Mouse (Mus musculus): ENCODE measurements at regions not wholly inside any gene's neighbourhood (a gene's known extent, or its start where the extent isn't known, plus 50 kb on each side); places are given as distances from the start of the nearest gene placed in this dataset.
"Not testable (repeated sequence)": the region's sequence is repeated elsewhere in the genome, so short reads cannot be mapped to it uniquely, and the experiment has no call there.

DNA sequence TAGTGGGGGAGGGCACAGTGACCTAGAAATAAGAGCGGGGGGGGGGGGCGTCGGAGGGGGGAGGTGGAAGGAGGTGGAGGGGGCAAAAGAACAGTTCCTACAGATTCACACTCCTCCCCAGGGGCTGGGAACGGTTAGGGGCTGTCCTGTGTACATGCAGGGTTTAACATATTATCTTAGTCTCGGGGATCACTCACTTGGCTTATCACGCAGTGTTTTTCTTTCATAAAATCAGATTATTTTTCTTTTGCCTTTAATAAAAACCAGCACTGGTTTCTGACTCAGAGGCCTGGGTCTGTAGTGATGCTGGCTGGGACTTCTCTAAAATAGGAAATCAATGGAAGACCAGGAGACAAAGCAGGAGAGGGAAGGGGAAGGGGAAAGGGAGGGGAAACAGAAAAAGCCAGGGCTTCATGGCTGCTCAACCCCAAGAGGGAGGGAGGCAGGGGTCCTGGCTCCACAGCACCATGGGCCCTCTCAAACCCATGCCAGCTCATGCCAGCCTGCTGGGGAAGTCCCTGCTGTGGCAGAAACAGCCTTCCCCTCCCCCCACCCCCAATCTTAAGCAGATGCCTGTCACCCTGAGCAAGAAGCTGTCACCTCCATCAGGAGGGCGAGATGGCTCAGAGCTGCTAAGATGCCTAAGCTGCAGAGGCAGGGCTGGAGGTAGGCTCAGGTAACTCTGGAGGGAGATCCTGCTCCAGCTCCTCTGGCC is 108.3 kb upstream of the Syt13 start:
- TF ChIP-seq CTCF (IDR thresholded peaks at IDR 0.05; ENCODE audit: low read depth) = no peak

DNA sequence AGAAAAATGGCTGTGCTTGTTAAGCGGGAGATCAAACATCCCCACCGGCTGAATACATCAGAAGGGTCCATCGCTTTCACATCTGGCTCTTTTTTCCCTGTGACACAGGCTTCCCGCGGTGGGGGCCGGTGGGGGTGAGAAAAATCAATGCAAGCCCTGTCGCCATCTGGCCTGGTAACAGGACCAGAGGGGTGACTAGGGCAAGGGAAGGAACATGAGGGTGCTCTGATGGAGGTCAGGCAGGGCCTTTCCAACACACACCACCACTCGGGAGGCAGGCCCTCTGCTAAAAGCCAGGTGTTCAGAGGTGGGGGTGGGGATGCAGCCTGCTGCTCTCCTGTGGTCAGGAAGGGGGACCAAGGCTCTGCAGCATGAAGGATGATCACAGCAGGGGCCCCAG is 107.5 kb upstream of the Syt13 start:
- Histone ChIP-seq H3K4me3 (ENCODE audit: low read depth, low read length) (no peak overlapping the region), H3K27me3 (replicated peaks; ENCODE audit: control insufficient read depth, insufficient read depth, low read length) (no peaks in the 10 kb centered on the region; the same call in 1 of the 2 replicates), H3K9ac (ENCODE audit: low read depth, low read length) (no peak overlapping the region), H3K27ac (ENCODE audit: low read depth, low read length) (no peak overlapping the region), H3K4me1 (replicated peaks; ENCODE audit: control insufficient read depth, insufficient read depth, low read length) (no peaks in the 10 kb centered on the region), H3K36me3 (ENCODE audit: control insufficient read depth, insufficient read depth) (no peaks in the 10 kb centered on the region), H3K4me2 (replicated peaks; ENCODE audit: low read depth) (no peak overlapping the region), H3K9me3 (ENCODE audit: control insufficient read depth) (no peaks in the 10 kb centered on the region)
- ATAC-seq = no peak
- TF ChIP-seq CTCF (IDR thresholded peaks at IDR 0.05; ENCODE audit: low read depth) = no peak
- WGBS = 17% methylated on average over 8 of the region's 8 CpGs

More for the DNA sequence above, 108.3 kb upstream of the Syt13 start:
- no peaks in the 10 kb centered on the region for H3K4me1 ChIP-seq (replicated peaks; ENCODE audit: control insufficient read depth, insufficient read depth, low read length)
- H3K4me3 ChIP-seq (ENCODE audit: low read depth, low read length) = no peak overlapping the region
- no peaks in the 10 kb centered on the region for H3K36me3 ChIP-seq (ENCODE audit: control insufficient read depth, insufficient read depth)
- H3K9ac ChIP-seq (ENCODE audit: low read depth, low read length) = no peak overlapping the region
- no peak overlapping the region for H3K27ac ChIP-seq (ENCODE audit: low read depth, low read length)
- no peaks in the 10 kb centered on the region for H3K9me3 ChIP-seq (ENCODE audit: control insufficient read depth)
- no peak overlapping the region for H3K4me2 ChIP-seq (replicated peaks; ENCODE audit: low read depth)
- no peak for ATAC-seq
- no peaks in the 10 kb centered on the region for H3K27me3 ChIP-seq (replicated peaks; ENCODE audit: control insufficient read depth, insufficient read depth, low read length)
- WGBS = 18% methylated on average over 5 of the region's 7 CpGs

DNA sequence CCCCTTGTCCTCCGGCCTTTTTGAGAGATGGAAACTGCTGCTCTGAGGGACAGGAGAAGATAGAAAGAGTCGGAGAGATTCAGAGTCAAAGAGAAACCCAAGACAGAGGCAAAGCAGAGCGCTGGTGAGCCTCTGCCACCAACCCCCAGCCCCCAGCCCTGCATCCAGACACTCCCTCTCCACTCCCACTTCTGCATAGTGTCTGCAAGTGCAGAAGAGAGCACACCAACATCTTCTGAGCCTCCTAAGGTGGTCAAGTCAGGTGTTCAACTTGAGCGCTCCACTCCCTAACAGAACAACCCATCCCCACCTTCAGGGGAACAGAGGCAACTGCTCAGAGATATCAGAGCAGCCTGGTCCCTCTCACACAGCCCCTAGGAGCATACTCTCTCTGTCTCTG is 106.8 kb upstream of the Syt13 start:
- 67% methylated on average over 4 of the region's 4 CpGs for WGBS
- Histone ChIP-seq H3K27ac (ENCODE audit: low read depth, low read length) (no peak overlapping the region), H3K27me3 (replicated peaks; ENCODE audit: control insufficient read depth, insufficient read depth, low read length) (no peaks in the 10 kb centered on the region; the same call in 1 of the 2 replicates), H3K9ac (ENCODE audit: low read depth, low read length) (no peak overlapping the region), H3K36me3 (ENCODE audit: control insufficient read depth, insufficient read depth) (no peaks in the 10 kb centered on the region), H3K4me2 (replicated peaks; ENCODE audit: low read depth) (no peak overlapping the region), H3K4me1 (replicated peaks; ENCODE audit: control insufficient read depth, insufficient read depth, low read length) (no peaks in the 10 kb centered on the region), H3K9me3 (ENCODE audit: control insufficient read depth) (no peaks in the 10 kb centered on the region), H3K4me3 (ENCODE audit: low read depth, low read length) (no peak overlapping the region)
- no peak for TF ChIP-seq CTCF (IDR thresholded peaks at IDR 0.05; ENCODE audit: low read depth)
- ATAC-seq = no peak

DNA sequence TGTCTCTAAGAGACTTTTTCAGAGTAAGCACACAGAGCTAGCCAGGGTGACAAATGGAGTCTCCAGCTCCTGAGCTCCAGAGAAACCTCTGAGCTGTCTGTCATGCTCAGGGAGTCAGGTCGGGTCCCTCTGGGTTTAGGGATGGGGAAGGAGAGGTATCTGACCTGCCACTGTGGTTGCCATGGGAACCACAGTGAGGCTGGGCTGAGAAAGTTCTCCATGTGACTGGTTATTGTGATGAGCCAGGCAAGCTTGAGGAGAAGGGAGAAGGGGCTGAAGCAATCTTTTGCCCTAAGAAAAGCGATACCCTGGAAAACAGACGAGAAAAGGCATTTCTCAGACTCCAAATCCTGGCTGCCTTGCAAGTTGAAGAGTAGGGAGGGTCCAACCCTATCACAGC is 105.7 kb upstream of the Syt13 start:
- Histone ChIP-seq H3K4me3 (ENCODE audit: low read depth, low read length) (no peak overlapping the region), H3K4me2 (replicated peaks; ENCODE audit: low read depth) (no peak overlapping the region), H3K9ac (ENCODE audit: low read depth, low read length) (no peak overlapping the region), H3K27ac (ENCODE audit: low read depth, low read length) (no peak overlapping the region), H3K9me3 (ENCODE audit: control insufficient read depth) (no peaks in the 10 kb centered on the region), H3K4me1 (replicated peaks; ENCODE audit: control insufficient read depth, insufficient read depth, low read length) (no peaks in the 10 kb centered on the region), H3K36me3 (ENCODE audit: control insufficient read depth, insufficient read depth) (no peaks in the 10 kb centered on the region), H3K27me3 (replicated peaks; ENCODE audit: control insufficient read depth, insufficient read depth, low read length) (no peaks in the 10 kb centered on the region; the same call in 1 of the 2 replicates)
- no peak for TF ChIP-seq CTCF (IDR thresholded peaks at IDR 0.05; ENCODE audit: low read depth)
- 39% methylated on average over 3 of the region's 3 CpGs for WGBS
- no peak for ATAC-seq

DNA sequence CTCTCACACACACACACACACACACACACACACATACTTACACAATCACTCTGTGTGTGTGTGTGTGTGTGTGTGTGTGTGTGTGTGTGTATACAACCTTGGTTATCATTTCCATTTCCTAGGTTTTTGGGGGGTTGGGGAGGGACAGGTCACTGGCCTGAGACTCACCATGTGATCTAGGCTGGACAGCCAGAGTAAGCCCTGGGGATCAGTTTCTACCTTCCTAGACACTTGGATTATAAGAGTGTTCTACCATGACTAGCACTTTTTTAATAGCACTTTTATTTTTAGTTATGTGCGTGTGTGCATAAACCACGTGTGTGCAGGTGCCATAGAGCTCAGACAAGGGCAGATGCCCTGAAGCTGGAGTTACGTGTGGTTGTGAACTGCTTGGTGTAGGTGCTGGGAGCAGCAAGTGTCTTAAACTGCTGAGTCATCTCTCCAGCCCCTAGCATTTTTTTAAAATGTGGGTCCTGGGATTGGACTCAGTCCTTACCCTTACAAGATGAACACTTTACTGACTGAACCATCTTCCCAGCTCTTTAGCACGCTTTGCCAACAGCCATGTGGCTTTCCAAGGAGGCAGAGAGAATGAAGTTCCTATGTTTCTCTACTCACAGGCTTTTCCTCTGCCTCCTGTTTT is 105.1 kb upstream of the Syt13 start:
- no peak overlapping the region for H3K4me3 ChIP-seq (ENCODE audit: low read depth, low read length)
- no peak for ATAC-seq
- no peak overlapping the region for H3K9ac ChIP-seq (ENCODE audit: low read depth, low read length)
- 81% methylated on average over 4 of the region's 4 CpGs for WGBS
- no peak overlapping the region for H3K27ac ChIP-seq (ENCODE audit: low read depth, low read length)
- H3K4me1 ChIP-seq (replicated peaks; ENCODE audit: control insufficient read depth, insufficient read depth, low read length) = no peaks in the 10 kb centered on the region
- no peak for TF ChIP-seq CTCF (IDR thresholded peaks at IDR 0.05; ENCODE audit: low read depth)
- no peaks in the 10 kb centered on the region; the same call in 1 of the 2 replicates for H3K27me3 ChIP-seq (replicated peaks; ENCODE audit: control insufficient read depth, insufficient read depth, low read length)
- H3K36me3 ChIP-seq (ENCODE audit: control insufficient read depth, insufficient read depth) = no peaks in the 10 kb centered on the region
- no peak overlapping the region for H3K4me2 ChIP-seq (replicated peaks; ENCODE audit: low read depth)
- H3K9me3 ChIP-seq (ENCODE audit: control insufficient read depth) = no peaks in the 10 kb centered on the region

DNA sequence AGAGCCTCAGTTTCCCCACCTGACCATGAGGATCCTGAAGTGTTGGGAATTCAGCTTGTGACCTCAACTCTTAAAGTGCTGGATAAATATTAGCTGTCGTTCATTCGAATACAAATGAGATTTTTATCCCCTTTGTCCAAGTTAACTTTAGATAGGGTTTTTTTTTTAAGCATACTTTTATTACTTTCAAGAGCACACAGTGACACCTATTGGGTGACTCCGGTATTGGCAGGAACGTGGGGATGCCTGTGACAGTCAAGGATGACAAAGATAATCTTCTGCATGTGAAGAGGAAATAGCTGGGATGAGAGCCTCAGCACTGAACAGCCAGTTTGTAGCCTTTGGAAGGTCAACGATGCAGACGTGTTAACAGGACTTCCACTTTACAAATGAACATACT is 103.9 kb upstream of the Syt13 start:
- H3K4me1 ChIP-seq (replicated peaks; ENCODE audit: control insufficient read depth, insufficient read depth, low read length); H3K27ac ChIP-seq (ENCODE audit: low read depth, low read length); H3K4me3 ChIP-seq (ENCODE audit: low read depth, low read length); H3K9me3 ChIP-seq (ENCODE audit: control insufficient read depth); H3K4me2 ChIP-seq (replicated peaks; ENCODE audit: low read depth); ATAC-seq; H3K27me3 ChIP-seq (replicated peaks; ENCODE audit: control insufficient read depth, insufficient read depth, low read length); H3K36me3 ChIP-seq (ENCODE audit: control insufficient read depth, insufficient read depth); H3K9ac ChIP-seq (ENCODE audit: low read depth, low read length): not testable (repeated sequence)
- peak; percentile 73 for TF ChIP-seq CTCF (IDR thresholded peaks at IDR 0.05; ENCODE audit: low read depth)
- WGBS = 8% methylated on average over 6 of the region's 6 CpGs

All from intestine, postnatal 0 days (tissue).